ENCODE assay signal across 25 mouse cellular contexts in the genomic region with DNA sequence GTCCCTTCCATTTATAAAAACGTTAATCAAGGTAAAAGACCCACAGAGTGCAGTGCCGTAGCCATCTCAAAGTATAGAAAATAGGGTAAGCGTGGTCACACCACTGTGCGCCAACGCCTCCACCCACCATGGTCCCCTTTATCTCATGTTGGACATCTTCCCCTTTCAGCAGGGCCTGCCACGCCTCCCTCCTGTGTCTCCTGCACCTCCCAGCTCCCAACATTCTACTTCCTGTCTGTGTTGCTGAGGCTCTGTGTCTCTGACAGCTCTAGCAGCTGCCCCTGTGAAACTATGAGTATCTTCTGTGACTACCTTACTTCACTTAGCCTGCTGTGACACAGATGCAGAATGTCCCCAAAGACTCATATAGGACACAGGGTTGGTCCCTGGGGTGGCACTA. TPM values are rescaled to one million over a fixed set of nuclear protein-coding genes. Genes with fewer than 3 reads are reported as not detected.
A peak's percentile ranks its signal among the peaks of the same experiment; 100 is the strongest.
DNase-seq lines count a peak whose midpoint lies in the region; ATAC-seq and TF ChIP-seq lines count a peak whose summit lies in the region.
"Had no signal": no experiment of that assay in that cellular context is flagged by ENCODE, and none has a peak within 500 bp of the region (broad histone marks: within the 10 kb centered on the region; RNA-seq: fewer than 3 reads in every experiment).

No protein-coding gene starts in this region.

- H3K36me3 ChIP-seq in liver, postnatal 0 days (replicated peaks; ENCODE audit: insufficient read depth, low read length), result peaks cover 4% of the 10 kb centered on the region
- peaks cover 7% of the 10 kb centered on the region for H3K36me3 ChIP-seq in liver, embryonic 13.5 days
- H3K36me3 ChIP-seq: hindbrain, embryonic 12.5 days had no signal

- no peaks in the 10 kb centered on the region; the same call in none of the 2 replicates for H3K9me3 ChIP-seq in liver, postnatal 0 days (ENCODE audit: low read length)
- no peaks in the 10 kb centered on the region for H3K9me3 ChIP-seq in liver, embryonic 13.5 days (replicated peaks)
- H3K9me3 ChIP-seq: hindbrain, embryonic 12.5 days had no signal

- TF ChIP-seq EP300 in liver, postnatal 0 days (IDR thresholded peaks at IDR 0.05; ENCODE audit: low read depth), result no peak

- H3K4me3 ChIP-seq in liver, postnatal 0 days (ENCODE audit: low read depth, low read length), result no peak overlapping the region
- no peak overlapping the region for H3K4me3 ChIP-seq in liver, embryonic 13.5 days (replicated peaks)
- H3K4me3 ChIP-seq in olfactory bulb, adult 2 months (ENCODE audit: insufficient read depth, low read depth, low read length), result no peak overlapping the region
- H3K4me3 ChIP-seq: forebrain, embryonic 13.5 days; gastrocnemius, adult 2 months; hindbrain, embryonic 12.5 days had no signal

- H3K4me1 ChIP-seq in liver, postnatal 0 days (ENCODE audit: insufficient read depth), result no peaks in the 10 kb centered on the region
- peaks cover 15% of the 10 kb centered on the region for H3K4me1 ChIP-seq in liver, embryonic 13.5 days (replicated peaks)
- H3K4me1 ChIP-seq in olfactory bulb, adult 2 months (ENCODE audit: control insufficient read depth, insufficient read depth, low read length), result peaks cover 30% of the 10 kb centered on the region
- H3K4me1 ChIP-seq: forebrain, embryonic 13.5 days had no signal

- no peak for TF ChIP-seq CTCF in liver, postnatal 0 days (IDR thresholded peaks at IDR 0.05; ENCODE audit: low read depth)
- TF ChIP-seq CTCF in olfactory bulb, adult 2 months (IDR thresholded peaks at IDR 0.05; ENCODE audit: insufficient read depth, low read depth, low read length), result no peak

- no peak overlapping the region for H3K27ac ChIP-seq in liver, postnatal 0 days (ENCODE audit: low read depth)
- no peak overlapping the region for H3K27ac ChIP-seq in liver, embryonic 13.5 days
- H3K27ac ChIP-seq in olfactory bulb, adult 2 months (ENCODE audit: insufficient read depth, low read depth, low read length), result peak overlapping the region; percentile 65
- H3K27ac ChIP-seq: forebrain, embryonic 13.5 days; gastrocnemius, adult 2 months; hindbrain, embryonic 12.5 days; kidney, postnatal 0 days; stomach, postnatal 0 days had no signal

- 60% methylated on average over 6 of the region's 6 CpGs for WGBS in liver, postnatal 0 days (ENCODE audit: insufficient replicate concordance)
- WGBS in liver, embryonic 13.5 days (ENCODE audit: insufficient replicate concordance), result 25% methylated on average over 6 of the region's 6 CpGs
- 81% methylated on average over 6 of the region's 6 CpGs for WGBS in olfactory bulb, adult 2 months

- no peak for TF ChIP-seq POLR2A in olfactory bulb, adult 2 months (IDR thresholded peaks at IDR 0.05; ENCODE audit: insufficient read depth, low read depth, low read length)

- no peak overlapping the region for H3K4me2 ChIP-seq in liver, postnatal 0 days (ENCODE audit: low read depth, low read length)
- H3K4me2 ChIP-seq in liver, embryonic 13.5 days, result no peak overlapping the region
- H3K4me2 ChIP-seq: forebrain, embryonic 13.5 days; hindbrain, embryonic 12.5 days had no signal

- peak; percentile 45 for DNase-seq in liver
- no peak for DNase-seq in liver, postnatal 0 days
- peak; percentile 10 for DNase-seq in c-Kit-positive CD71-positive TER-119-negative erythroid progenitor cells, embryonic 14.5 days (ENCODE audit: low read depth)
- DNase-seq in liver, embryonic 13.5 days, result peak; percentile 5
- DNase-seq in neural tube, embryonic 10.5 days (ENCODE audit: extremely low spot score, low spot score), result no peak
- no peak for DNase-seq in thymus, postnatal 36 days
- DNase-seq: adrenal gland, postnatal 36 days; cerebellum, adult 2 months; cerebellum, postnatal 14 days; gastrocnemius, adult 2 months; gastrocnemius, postnatal 36 days; heart, postnatal 36 days; kidney, adult 8-10 months; kidney, postnatal 4 days; lung, adult 18-20 months; midbrain, embryonic 14.5 days; right cerebral cortex, postnatal 4 days; thymus, adult 18-20 months; thymus, postnatal 25 days had no signal

- no peaks in the 10 kb centered on the region for H3K27me3 ChIP-seq in liver, postnatal 0 days (ENCODE audit: insufficient read depth, low read length)
- no peaks in the 10 kb centered on the region for H3K27me3 ChIP-seq in liver, embryonic 13.5 days
- H3K27me3 ChIP-seq: forebrain, embryonic 13.5 days; hindbrain, embryonic 12.5 days had no signal

- H3K9ac ChIP-seq in liver, postnatal 0 days (replicated peaks), result no peak overlapping the region
- no peak overlapping the region for H3K9ac ChIP-seq in liver, embryonic 13.5 days
- H3K9ac ChIP-seq: forebrain, embryonic 13.5 days; hindbrain, embryonic 12.5 days had no signal

- no peak for ATAC-seq in liver, postnatal 0 days
- ATAC-seq in liver, embryonic 13.5 days (ENCODE audit: low read depth), result peak; percentile 64
- ATAC-seq: forebrain, embryonic 13.5 days; intestine, embryonic 16.5 days had no signal

RNA-seq across cellular contexts. Expression of gene Rasa3, which starts 45.1 kb away (rescaled TPM):
- polyA plus RNA-seq in liver, postnatal 0 days (2015; fragmentation: Nextera tagmentation; extraction: Ambion mirVana), result 9.9 and 11.4 TPM in 2 replicates
- 15.9 and 19.1 TPM in 2 replicates for polyA plus RNA-seq in liver, embryonic 13.5 days (2015; fragmentation: Nextera tagmentation; extraction: Ambion mirVana)
- polyA plus RNA-seq in olfactory bulb, adult 2 months (2012; ENCODE audit: insufficient read depth, insufficient read length, low replicate concordance, missing spikeins), result not detected in 2 replicates

Comparison
In these comparisons a context has a peak if more than half of its experiments do, and no peak if none do; other contexts are left out.
1. DNase-seq: peak in liver (single experiment), c-Kit-positive CD71-positive TER-119-negative erythroid progenitor cells, embryonic 14.5 days (single experiment) and liver, embryonic 13.5 days (single experiment); none in liver, postnatal 0 days (single experiment), neural tube, embryonic 10.5 days (single experiment) and thymus, postnatal 36 days (0 of 2).